Mouse (Mus musculus) granulocyte monocyte progenitor cell, adult 5-6 weeks (primary cell): ENCODE results near the gene Cyp2c50. TPM values are rescaled to one million over a fixed set of nuclear protein-coding genes. Genes with fewer than 3 reads are reported as not detected.
"Not testable (repeated sequence)": the region's sequence is repeated elsewhere in the genome, so short reads cannot be mapped to it uniquely, and the experiment has no call there.

Source experiments
- ATAC-seq: replicated peaks from 2 replicates; pipeline ENCODE4 v1.8.0; 2016; ENCODE audit warnings: mild to moderate bottlenecking, moderate TSS enrichment, inconsistent platforms; ENCODE audit not compliant: poor library complexity, severe bottlenecking
- total RNA-seq, 2 experiments: library from RNA; stranded (forward) in 1 of 2; stranded (reverse) in 1 of 2; fragments of 200-712, 200-1000 nt in 1 of 2; fragments of >200 nt in 1 of 2; fragmentation: Nextera tagmentation in 1 of 2; gene quantifications; 2 replicates each; pipeline ENCODE4 v1.2.3; 2014 to 2017

Cyp2c50 gene
- total RNA-seq (2014; fragmentation: Nextera tagmentation) (not detected in 2 replicates), total RNA-seq (2017) (not detected in 2 replicates)

DNA sequence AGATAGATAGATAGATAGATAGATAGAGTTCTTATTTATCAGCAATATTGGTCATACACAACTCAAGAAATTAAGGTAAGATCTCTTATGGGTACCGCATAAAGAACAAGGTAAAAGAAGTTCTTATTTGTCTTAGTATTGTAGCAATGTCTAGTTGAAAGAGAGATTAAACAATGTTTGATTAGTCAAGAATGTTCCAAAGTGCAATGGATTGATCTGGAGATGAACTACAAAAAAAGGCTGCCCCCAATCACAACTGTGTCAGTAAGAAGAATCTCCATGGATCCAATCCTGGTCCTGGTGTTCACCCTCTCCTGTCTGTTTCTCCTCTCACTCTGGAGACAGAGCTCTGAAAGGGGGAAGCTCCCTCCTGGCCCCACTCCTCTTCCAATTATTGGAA is at the start of gene Cyp2c50:
Cyp2c50 (plus strand) TSS at position 268 of the 400 bp plus-strand sequence.
- ATAC-seq: not testable (repeated sequence)

DNA sequence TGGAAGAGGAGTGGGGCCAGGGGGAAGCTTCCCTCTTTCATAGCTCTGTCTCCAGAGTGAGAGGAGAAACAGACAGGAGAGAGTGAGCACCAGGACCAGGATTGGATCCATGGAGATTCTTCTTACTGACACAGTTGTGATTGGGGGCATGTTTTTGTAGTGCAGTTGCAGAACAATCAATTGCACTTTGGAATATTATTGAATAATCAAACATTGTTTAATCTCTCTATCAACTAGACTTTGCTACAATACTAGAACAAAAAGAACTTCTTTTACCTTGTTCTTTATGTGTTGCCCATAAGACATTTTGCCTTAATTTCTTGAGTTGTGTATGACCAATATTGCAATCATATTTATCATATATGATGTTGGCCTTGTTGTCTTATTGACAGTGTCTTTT is 15.8 kb upstream of the Cyp2c50 start, which contains the start of gene Cyp2c54:
Cyp2c54 (minus strand) TSS at position 127 of the 400 bp plus-strand sequence.
- ATAC-seq: no peak

DNA sequence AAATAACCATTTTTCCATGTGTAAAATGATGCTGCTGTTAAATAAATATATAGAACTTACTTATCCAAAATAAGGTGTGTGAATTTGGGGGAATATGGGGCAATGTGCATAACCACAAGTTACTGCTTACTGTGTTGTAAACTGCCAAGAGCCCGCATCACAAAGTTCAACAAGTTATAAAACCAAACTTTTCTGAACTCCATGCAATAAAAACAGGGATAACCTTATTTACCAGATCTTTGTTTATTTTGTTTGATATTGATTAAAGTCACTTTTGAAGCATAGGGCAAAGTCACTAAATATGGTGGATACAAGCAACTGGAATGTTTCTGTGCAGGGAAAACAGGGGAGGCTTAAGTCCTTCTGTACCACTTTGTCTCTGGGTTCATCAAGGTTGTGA is 1.1 kb upstream of the Cyp2c50 start:
- ATAC-seq: no peak

DNA sequence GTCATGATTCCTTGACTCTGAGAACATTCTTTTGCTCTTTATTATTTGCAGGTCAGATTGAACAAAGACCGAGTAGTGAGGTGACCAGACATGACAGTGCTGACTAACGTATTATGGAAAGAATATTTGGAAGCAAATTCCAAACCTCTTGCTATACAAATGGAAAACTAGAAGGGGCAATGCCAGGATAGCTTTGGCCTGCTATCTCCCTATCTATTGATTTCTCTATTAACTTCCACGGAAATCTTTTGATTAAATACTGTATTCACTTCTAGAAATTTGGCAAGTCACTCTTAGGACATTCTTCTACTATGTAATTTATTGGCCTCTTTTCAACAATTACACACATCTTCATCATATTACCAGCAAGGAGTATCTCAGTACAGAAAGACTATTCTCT is 1.6 kb downstream of the Cyp2c50 start:
- ATAC-seq: no peak

DNA sequence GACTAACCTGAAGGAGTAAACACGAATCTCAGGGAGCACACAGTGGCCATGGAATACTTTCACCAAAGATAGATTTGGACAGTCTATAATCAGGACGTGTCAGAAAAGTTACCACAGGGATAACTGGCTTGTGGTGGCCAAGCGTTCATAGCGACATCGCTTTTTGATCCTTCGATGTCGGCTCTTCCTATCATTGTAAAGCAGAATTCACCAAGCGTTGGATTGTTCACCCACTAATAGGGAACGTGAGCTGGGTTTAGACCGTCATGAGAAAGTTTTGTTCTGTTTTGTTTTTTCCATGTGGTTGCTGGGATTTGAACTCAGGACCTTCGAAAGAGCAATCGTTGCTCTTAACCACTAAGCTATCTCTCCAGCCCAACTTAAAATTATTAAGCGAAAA is 30.1 kb downstream of the Cyp2c50 start:
- ATAC-seq: not testable (repeated sequence)

DNA sequence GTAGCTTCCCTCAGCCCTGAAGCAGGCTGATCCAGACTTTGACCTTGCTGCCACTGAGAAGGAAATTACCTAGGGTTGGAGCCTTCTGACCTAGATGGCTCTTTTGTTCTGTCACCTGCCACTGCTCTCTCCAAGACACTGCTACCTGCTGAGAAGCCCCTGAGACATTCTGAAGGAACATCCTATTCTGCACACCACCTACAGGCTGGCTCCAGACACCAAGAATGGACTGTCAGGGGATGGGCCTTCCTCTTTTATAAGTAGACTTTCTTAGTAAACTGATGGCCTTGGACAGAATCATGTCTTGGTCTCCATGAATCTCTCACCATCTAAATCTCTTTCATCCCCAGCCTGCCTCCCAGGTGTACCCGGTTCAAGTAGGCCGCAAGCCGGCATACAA is 35.7 kb downstream of the Cyp2c50 start:
- ATAC-seq: not testable (repeated sequence)

DNA sequence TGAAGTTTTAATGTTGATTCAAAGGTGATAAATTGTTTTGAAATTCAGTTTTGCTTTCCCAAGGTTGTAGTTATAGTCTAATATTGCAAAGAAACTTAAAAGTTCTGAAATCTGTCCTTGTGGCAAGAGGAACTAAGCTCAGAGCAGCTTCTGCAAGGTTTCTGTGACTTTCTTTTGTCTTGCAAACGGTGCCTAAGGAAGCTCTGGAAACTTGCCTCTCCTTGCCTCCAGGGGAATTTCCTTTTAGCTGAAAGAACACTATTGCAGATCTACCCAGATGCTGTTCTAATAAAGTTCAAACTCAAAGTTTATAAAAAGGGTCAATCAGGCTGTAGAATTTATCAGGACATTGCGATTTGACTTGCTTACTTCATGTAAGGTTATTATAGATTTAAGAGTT is 37.5 kb downstream of the Cyp2c50 start:
- not testable (repeated sequence) for ATAC-seq

Other genes starting within 250 kb of the Cyp2c50 start
- gene Cyp2c69, start 202.9 kb upstream of the Cyp2c50 start, total RNA-seq (2014; fragmentation: Nextera tagmentation): not detected in 2 replicates
- not detected in 2 replicates for gene Cyp2c69, start 202.9 kb upstream of the Cyp2c50 start, total RNA-seq (2017)
- not detected in 2 replicates for gene Cyp2c37, start 97.3 kb upstream of the Cyp2c50 start, total RNA-seq (2014; fragmentation: Nextera tagmentation)
- not detected in 2 replicates for gene Cyp2c37, start 97.3 kb upstream of the Cyp2c50 start, total RNA-seq (2017)
- not detected in 2 replicates for gene Cyp2c54, start 15.9 kb upstream of the Cyp2c50 start, total RNA-seq (2014; fragmentation: Nextera tagmentation)
- not detected in 2 replicates for gene Cyp2c54, start 15.9 kb upstream of the Cyp2c50 start, total RNA-seq (2017)
- gene Cyp2c70, start 97.6 kb downstream of the Cyp2c50 start, total RNA-seq (2014; fragmentation: Nextera tagmentation): not detected in 2 replicates
- not detected in 2 replicates for gene Cyp2c70, start 97.6 kb downstream of the Cyp2c50 start, total RNA-seq (2017)
- gene Pdlim1, start 182.2 kb downstream of the Cyp2c50 start, total RNA-seq (2014; fragmentation: Nextera tagmentation): 22.7 and 52.6 TPM in 2 replicates
- gene Pdlim1, start 182.2 kb downstream of the Cyp2c50 start, total RNA-seq (2017): 18.3 and 41.9 TPM in 2 replicates